Mouse (Mus musculus): Measurements from ENCODE around the gene Fhl5. TPM values are rescaled to one million over a fixed set of nuclear protein-coding genes. Genes with fewer than 3 reads are reported as not detected.

Fhl5 gene
- polyA plus RNA-seq, 1 experiment from 2014 or later = not detected

- Histone ChIP-seq H3K36me3 (no peaks in the 10 kb centered on the region), H3K4me2 (replicated peaks) (no peak overlapping the region), H3K27ac (no peak overlapping the region), H3K27me3 (replicated peaks) (no peaks in the 10 kb centered on the region), H3K4me3 (no peak overlapping the region), H3K4me1 (no peaks in the 10 kb centered on the region), H3K9ac (no peak overlapping the region), H3K9me3 (no peaks in the 10 kb centered on the region)
- ATAC-seq (ENCODE audit: low FRiP score, low read depth) = no peak
Measured at GRCm38 (mm10) chr4:25221927-25222326, 20.7 kb downstream of the Fhl5 start.

GRCm38 (mm10) chr4:25213451-25213850 lies 29.2 kb downstream of the Fhl5 start:
- Histone ChIP-seq H3K9me3 (no peaks in the 10 kb centered on the region), H3K27me3 (replicated peaks) (no peaks in the 10 kb centered on the region), H3K9ac (no peak overlapping the region), H3K27ac (no peak overlapping the region), H3K36me3 (no peaks in the 10 kb centered on the region), H3K4me1 (no peaks in the 10 kb centered on the region), H3K4me2 (replicated peaks) (no peak overlapping the region), H3K4me3 (no peak overlapping the region)
- WGBS = 53% methylated on average over 5 of the region's 5 CpGs
- ATAC-seq (ENCODE audit: low FRiP score, low read depth) = no peak

DNA sequence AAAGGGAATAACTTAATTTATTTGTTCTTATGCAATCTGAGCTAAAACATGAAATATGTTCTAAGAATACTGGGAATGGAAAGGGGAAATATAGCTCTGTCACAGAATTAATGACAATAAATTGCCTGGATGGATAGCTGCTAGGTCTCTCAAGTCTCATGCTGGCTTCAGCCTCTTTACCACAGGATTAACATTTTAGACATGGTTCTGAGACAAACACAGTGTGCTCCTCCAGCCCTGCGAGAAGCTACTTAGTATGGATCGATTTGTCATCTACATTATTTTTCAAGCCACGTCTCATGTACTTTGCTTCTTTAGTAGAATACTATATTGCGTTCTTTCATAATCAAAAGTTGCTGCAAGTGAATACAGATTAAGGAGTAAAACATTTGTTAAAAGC lies 36.5 kb downstream of the Fhl5 start:
- no peak for ATAC-seq (ENCODE audit: low FRiP score, low read depth)
- Histone ChIP-seq H3K9me3 (no peaks in the 10 kb centered on the region), H3K4me2 (replicated peaks) (no peak overlapping the region), H3K4me3 (no peak overlapping the region), H3K9ac (no peak overlapping the region), H3K4me1 (no peaks in the 10 kb centered on the region), H3K27ac (no peak overlapping the region), H3K27me3 (replicated peaks) (no peaks in the 10 kb centered on the region), H3K36me3 (no peaks in the 10 kb centered on the region)
- 87% methylated on average over 4 of the region's 4 CpGs for WGBS

DNA sequence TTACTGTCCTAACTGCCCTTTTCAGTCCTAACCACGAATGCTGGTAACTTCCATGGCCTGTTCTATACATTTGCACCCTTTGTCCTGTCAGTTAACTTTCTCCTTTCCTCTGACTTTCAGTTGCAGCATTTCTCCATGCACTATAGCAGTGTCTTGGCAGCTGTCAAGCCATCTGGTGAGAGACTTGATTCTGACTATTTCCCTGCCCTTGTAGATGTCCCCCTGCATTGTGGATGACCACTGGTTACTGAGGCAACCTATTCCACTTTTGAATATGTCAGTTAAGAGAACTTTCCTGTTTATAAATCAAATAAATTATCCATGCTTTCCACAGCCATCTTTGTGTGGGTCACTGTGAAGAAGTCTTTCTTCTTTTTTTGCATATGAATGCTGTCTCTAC lies 45.4 kb downstream of the Fhl5 start:
- H3K9ac ChIP-seq = no peak overlapping the region
- ATAC-seq (ENCODE audit: low FRiP score, low read depth) = no peak
- 44% methylated on average over 1 of the region's 1 CpGs for WGBS
- H3K4me1 ChIP-seq = no peaks in the 10 kb centered on the region
- H3K9me3 ChIP-seq = no peaks in the 10 kb centered on the region
- H3K4me2 ChIP-seq (replicated peaks) = no peak overlapping the region
- no peak overlapping the region for H3K4me3 ChIP-seq
- H3K27me3 ChIP-seq (replicated peaks) = no peaks in the 10 kb centered on the region
- no peak overlapping the region for H3K27ac ChIP-seq
- no peaks in the 10 kb centered on the region for H3K36me3 ChIP-seq

- Histone ChIP-seq H3K4me3 (no peak overlapping the region), H3K9me3 (no peaks in the 10 kb centered on the region), H3K9ac (no peak overlapping the region), H3K27ac (no peak overlapping the region), H3K4me2 (replicated peaks) (no peak overlapping the region), H3K36me3 (no peaks in the 10 kb centered on the region), H3K27me3 (replicated peaks) (no peaks in the 10 kb centered on the region), H3K4me1 (no peaks in the 10 kb centered on the region)
- 70% methylated on average over 4 of the region's 4 CpGs for WGBS
- 0 out of 2 replicates have a peak, but pooled peaks have one; percentile 50 for ATAC-seq (ENCODE audit: low FRiP score, low read depth)
Measured at GRCm38 (mm10) chr4:25179617-25180208, 63.0 kb downstream of the Fhl5 start.

Other genes with a start within 250 kb of the Fhl5 start
- gene Ufl1, start 38.9 kb upstream of the Fhl5 start, polyA plus RNA-seq (2016; fragmentation: Nextera tagmentation; extraction: Ambion mirVana) = 30.5 and 34.7 TPM in 2 replicates